Mouse (Mus musculus): ENCODE results near the gene Nup188. TPM values are rescaled to one million over a fixed set of nuclear protein-coding genes. Genes with fewer than 3 reads are reported as not detected.
A peak's percentile ranks its signal among the peaks of the same experiment; 100 is the strongest.

The Nup188 gene
- polyA plus RNA-seq, 1 experiment from 2014 or later: 22.4 TPM

GRCm38 (mm10) chr2:30268371-30268770 is 17.8 kb upstream of the Nup188 start:
- Histone ChIP-seq H3K27me3 (replicated peaks) (no peaks in the 10 kb centered on the region), H3K9me3 (no peaks in the 10 kb centered on the region), H3K27ac (no peak overlapping the region), H3K4me3 (replicated peaks) (no peak overlapping the region), H3K4me1 (peaks cover 33% of the 10 kb centered on the region), H3K4me2 (no peak overlapping the region), H3K36me3 (no peaks in the 10 kb centered on the region), H3K9ac (no peak overlapping the region)
- no peak for ATAC-seq (ENCODE audit: insufficient read depth, low FRiP score, low read depth)
- 54% methylated on average over 4 of the region's 4 CpGs for WGBS

GRCm38 (mm10) chr2:30269241-30269990 is 16.8 kb upstream of the Nup188 start:
- 83% methylated on average over 17 of the region's 17 CpGs for WGBS
- H3K27ac ChIP-seq: peak overlapping the region; percentile 71
- H3K36me3 ChIP-seq: no peaks in the 10 kb centered on the region
- ATAC-seq (ENCODE audit: insufficient read depth, low FRiP score, low read depth): no peak
- no peak overlapping the region for H3K4me3 ChIP-seq (replicated peaks)
- no peaks in the 10 kb centered on the region for H3K9me3 ChIP-seq
- 0 out of 2 replicates have a peak overlapping the region, but pooled peaks have one; percentile 9 for H3K4me2 ChIP-seq
- peaks cover 32% of the 10 kb centered on the region for H3K4me1 ChIP-seq
- no peaks in the 10 kb centered on the region for H3K27me3 ChIP-seq (replicated peaks)
- H3K9ac ChIP-seq: no peak overlapping the region

GRCm38 (mm10) chr2:30270134-30270533 is 16.1 kb upstream of the Nup188 start:
- Histone ChIP-seq H3K9me3 (no peaks in the 10 kb centered on the region), H3K36me3 (no peaks in the 10 kb centered on the region), H3K9ac (no peak overlapping the region), H3K4me2 (0 out of 2 replicates have a peak overlapping the region, but pooled peaks have one; percentile 9), H3K27ac (peak overlapping the region; percentile 71), H3K27me3 (replicated peaks) (no peaks in the 10 kb centered on the region), H3K4me3 (replicated peaks) (no peak overlapping the region), H3K4me1 (peaks cover 25% of the 10 kb centered on the region)
- 25% methylated on average over 1 of the region's 1 CpGs for WGBS
- ATAC-seq (ENCODE audit: insufficient read depth, low FRiP score, low read depth): peak; percentile 76

- WGBS: 88% methylated on average over 11 of the region's 11 CpGs
- Histone ChIP-seq H3K9me3 (no peaks in the 10 kb centered on the region), H3K9ac (no peak within 1 kb of the TSS), H3K4me1 (peaks cover 11% of the 10 kb centered on the region), H3K4me2 (no peak within 1 kb of the TSS), H3K36me3 (no peaks in the 10 kb centered on the region), H3K27me3 (replicated peaks) (no peaks in the 10 kb centered on the region), H3K27ac (no peak within 1 kb of the TSS), H3K4me3 (replicated peaks) (no peak within 1 kb of the TSS)
- ATAC-seq (ENCODE audit: insufficient read depth, low FRiP score, low read depth): no peak
Observed at GRCm38 (mm10) chr2:30280743-30281142, 5.5 kb upstream of the Nup188 start, which contains the start of gene Gm28038. TSS of gene Gm28038 (plus strand) at chr2:30281043.

GRCm38 (mm10) chr2:30281651-30282050 is 4.5 kb upstream of the Nup188 start:
- H3K36me3 ChIP-seq: no peaks in the 10 kb centered on the region
- no peak overlapping the region for H3K4me3 ChIP-seq (replicated peaks)
- no peak overlapping the region for H3K9ac ChIP-seq
- H3K27ac ChIP-seq: no peak overlapping the region
- H3K27me3 ChIP-seq (replicated peaks): no peaks in the 10 kb centered on the region
- 69% methylated on average over 3 of the region's 3 CpGs for WGBS
- no peaks in the 10 kb centered on the region for H3K9me3 ChIP-seq
- peaks cover 11% of the 10 kb centered on the region for H3K4me1 ChIP-seq
- H3K4me2 ChIP-seq: no peak overlapping the region
- ATAC-seq (ENCODE audit: insufficient read depth, low FRiP score, low read depth): no peak

- ATAC-seq (ENCODE audit: insufficient read depth, low FRiP score, low read depth): no peak
- Histone ChIP-seq H3K9me3 (no peaks in the 10 kb centered on the region), H3K4me1 (peaks cover 20% of the 10 kb centered on the region), H3K27me3 (replicated peaks) (no peaks in the 10 kb centered on the region), H3K4me3 (replicated peaks) (no peak overlapping the region), H3K9ac (no peak overlapping the region), H3K4me2 (no peak overlapping the region), H3K27ac (no peak overlapping the region), H3K36me3 (no peaks in the 10 kb centered on the region)
- WGBS: 87% methylated on average over 2 of the region's 2 CpGs
Observed at GRCm38 (mm10) chr2:30283193-30283592, 3.0 kb upstream of the Nup188 start.

- no peak for ATAC-seq (ENCODE audit: insufficient read depth, low FRiP score, low read depth)
- Histone ChIP-seq H3K9ac (peak overlapping the region; percentile 77; the same call in 1 of the 2 replicates), H3K27ac (no peak overlapping the region), H3K4me1 (peaks cover 20% of the 10 kb centered on the region), H3K27me3 (replicated peaks) (no peaks in the 10 kb centered on the region), H3K36me3 (no peaks in the 10 kb centered on the region), H3K4me3 (replicated peaks) (peak overlapping the region; percentile 97), H3K9me3 (no peaks in the 10 kb centered on the region), H3K4me2 (peak overlapping the region; percentile 98)
- 91% methylated on average over 5 of the region's 5 CpGs for WGBS
Observed at GRCm38 (mm10) chr2:30285004-30285403, 1.2 kb upstream of the Nup188 start.

GRCm38 (mm10) chr2:30285416-30286181 is 598 bp upstream of the Nup188 start:
- peak; percentile 50; the same call in 1 of the 2 replicates for ATAC-seq (ENCODE audit: insufficient read depth, low FRiP score, low read depth)
- no peaks in the 10 kb centered on the region for H3K36me3 ChIP-seq
- no peaks in the 10 kb centered on the region for H3K27me3 ChIP-seq (replicated peaks)
- H3K4me2 ChIP-seq: peak overlapping the region; percentile 98
- H3K9me3 ChIP-seq: no peaks in the 10 kb centered on the region
- H3K4me1 ChIP-seq: peaks cover 20% of the 10 kb centered on the region
- H3K4me3 ChIP-seq (replicated peaks): peak overlapping the region; percentile 97
- H3K27ac ChIP-seq: peak overlapping the region; percentile 23; the same call in 1 of the 2 replicates
- 12% methylated on average over 38 of the region's 38 CpGs for WGBS
- peak overlapping the region; percentile 77 for H3K9ac ChIP-seq

- H3K27me3 ChIP-seq (replicated peaks): no peaks in the 10 kb centered on the region
- H3K9me3 ChIP-seq: no peaks in the 10 kb centered on the region
- under 1% methylated on average over 10 of the region's 10 CpGs for WGBS
- ATAC-seq (ENCODE audit: insufficient read depth, low FRiP score, low read depth): no peak
- H3K36me3 ChIP-seq: no peaks in the 10 kb centered on the region
- peak overlapping the region; percentile 97 for H3K4me3 ChIP-seq (replicated peaks)
- H3K9ac ChIP-seq: peak overlapping the region; percentile 94; the same call in 1 of the 2 replicates
- H3K4me2 ChIP-seq: peak overlapping the region; percentile 64
- H3K4me1 ChIP-seq: peaks cover 20% of the 10 kb centered on the region
- H3K27ac ChIP-seq: peak overlapping the region; percentile 84
Observed at GRCm38 (mm10) chr2:30287027-30287373, 803 bp downstream of the Nup188 start.

- Histone ChIP-seq H3K27ac (no peak overlapping the region), H3K27me3 (replicated peaks) (no peaks in the 10 kb centered on the region), H3K9ac (no peak overlapping the region), H3K4me1 (no peaks in the 10 kb centered on the region), H3K4me2 (no peak overlapping the region), H3K36me3 (peaks cover 37% of the 10 kb centered on the region), H3K9me3 (no peaks in the 10 kb centered on the region), H3K4me3 (replicated peaks) (no peak overlapping the region)
- 77% methylated on average over 3 of the region's 3 CpGs for WGBS
- ATAC-seq (ENCODE audit: insufficient read depth, low FRiP score, low read depth): no peak
Observed at GRCm38 (mm10) chr2:30299525-30299924, 13.3 kb downstream of the Nup188 start.

GRCm38 (mm10) chr2:30299966-30300365 is 13.8 kb downstream of the Nup188 start:
- Histone ChIP-seq H3K4me1 (no peaks in the 10 kb centered on the region), H3K36me3 (peaks cover 40% of the 10 kb centered on the region), H3K27ac (no peak overlapping the region), H3K27me3 (replicated peaks) (no peaks in the 10 kb centered on the region), H3K4me3 (replicated peaks) (no peak overlapping the region), H3K9me3 (no peaks in the 10 kb centered on the region), H3K9ac (no peak overlapping the region), H3K4me2 (no peak overlapping the region)
- ATAC-seq (ENCODE audit: insufficient read depth, low FRiP score, low read depth): no peak
- 87% methylated on average over 5 of the region's 5 CpGs for WGBS

GRCm38 (mm10) chr2:30306087-30306486 is 19.9 kb downstream of the Nup188 start:
- peak; percentile 75 for ATAC-seq (ENCODE audit: insufficient read depth, low FRiP score, low read depth)
- peaks cover 55% of the 10 kb centered on the region for H3K36me3 ChIP-seq
- H3K9me3 ChIP-seq: no peaks in the 10 kb centered on the region
- no peak overlapping the region for H3K27ac ChIP-seq
- no peak overlapping the region for H3K9ac ChIP-seq
- H3K4me3 ChIP-seq (replicated peaks): no peak overlapping the region
- H3K4me2 ChIP-seq: no peak overlapping the region
- H3K4me1 ChIP-seq: no peaks in the 10 kb centered on the region
- WGBS: 84% methylated on average over 7 of the region's 7 CpGs
- H3K27me3 ChIP-seq (replicated peaks): no peaks in the 10 kb centered on the region

All from stomach, embryonic 15.5 days (tissue).